Mouse (Mus musculus) cerebellum, adult 2 months (tissue): ENCODE results near the gene Itpr3.

Source experiments
- CTCF ChIP-seq: fragments of 200-500 bp; IDR thresholded peaks from 2 replicates; pipeline ENCODE4 v1.5.1; 2011; ENCODE audit warnings: low read depth, mild to moderate bottlenecking, control low read depth, low read length, moderate library complexity, borderline replicate concordance; ENCODE audit not compliant: insufficient read depth
- POLR2A ChIP-seq: fragments of 200-500 bp; IDR thresholded peaks from 2 replicates; pipeline ENCODE4 v1.6.1; 2011; ENCODE audit warnings: low read length, control low read depth, borderline replicate concordance; ENCODE audit not compliant: insufficient read depth

GRCm38 (mm10) chr17:27050853-27051252 lies 6.3 kb upstream of the Itpr3 start:
- TF ChIP-seq POLR2A (no peak), CTCF (no peak)
